Mouse (Mus musculus): ENCODE measurements around the gene Zfp711. TPM values are rescaled to one million over a fixed set of nuclear protein-coding genes. Genes with fewer than 3 reads are reported as not detected.

Gene Zfp711
- polyA plus RNA-seq (2017; shearing (Covaris generic)): not detected

GRCm38 (mm10) chrX:112600511-112601305 lies at the start of gene Zfp711:
Gene Zfp711, plus strand, starts transcription at chrX:112600526.

Other genes starting within 250 kb of the Zfp711 start
- gene Satl1, start 193.7 kb upstream of the Zfp711 start, polyA plus RNA-seq (2017; shearing (Covaris generic)): not detected
- not detected for gene 2010106E10Rik, start 105.3 kb upstream of the Zfp711 start, polyA plus RNA-seq (2017; shearing (Covaris generic))
- not detected for gene Pof1b, start 98.1 kb downstream of the Zfp711 start, polyA plus RNA-seq (2017; shearing (Covaris generic))